Mouse (Mus musculus): ENCODE results near the gene Adat2.

DNA sequence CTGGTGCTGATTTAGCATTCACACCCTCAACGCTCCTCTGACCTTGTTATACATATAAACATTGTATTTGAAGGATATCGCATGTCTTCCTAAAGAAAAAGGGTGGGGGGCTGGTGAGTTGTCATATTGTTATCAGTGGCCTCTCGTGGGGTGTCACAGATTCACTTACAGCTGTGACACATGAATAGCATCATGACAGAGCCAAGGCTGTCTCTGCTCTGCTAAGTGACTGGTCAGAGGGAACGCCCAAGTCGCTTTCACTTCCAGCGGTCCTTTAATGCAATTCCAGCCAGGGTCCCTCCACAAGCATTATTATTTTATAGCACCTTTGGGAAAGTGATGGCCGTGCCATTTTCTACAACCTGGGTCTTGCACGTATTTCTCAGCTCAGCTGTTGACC, 44.8 kb downstream of the Adat2 start:
- TF ChIP-seq ZMIZ1 (IDR thresholded peaks at IDR 0.05; ENCODE audit: low read depth, low read length), result no peak
- no peak for TF ChIP-seq POLR2A (IDR thresholded peaks at IDR 0.05; ENCODE audit: low read depth, low read length)
- TF ChIP-seq IRF4 (IDR thresholded peaks at IDR 0.05; ENCODE audit: low read depth, low read length), result no peak
- TF ChIP-seq TBP (conservative IDR thresholded peaks at IDR 0.05; ENCODE audit: low read depth, low read length), result no peak
- TF ChIP-seq CTCF (conservative IDR thresholded peaks at IDR 0.05 in 1 of 2, IDR thresholded peaks at IDR 0.05 in 1 of 2; ENCODE audit: low read depth in 2 of 2, low read length in 2 of 2), result no peak
- TF ChIP-seq EP300 (IDR thresholded peaks at IDR 0.05; ENCODE audit: low read length), result no peak
- TF ChIP-seq E2F4 (IDR thresholded peaks at IDR 0.05; ENCODE audit: insufficient replicate concordance, low read depth, low read length), result no peak
- TF ChIP-seq BHLHE40 (IDR thresholded peaks at IDR 0.05; ENCODE audit: low read depth, low read length), result no peak
- TF ChIP-seq ZC3H11A (IDR thresholded peaks at IDR 0.05; ENCODE audit: low read depth, low read length), result no peak
